Mouse (Mus musculus) hindbrain, embryonic 11.5 days (tissue): ENCODE results near the gene Tmem269. TPM values are rescaled to one million over a fixed set of nuclear protein-coding genes. Genes with fewer than 3 reads are reported as not detected.
A peak's percentile ranks its signal among the peaks of the same experiment; 100 is the strongest.

Experiments used
- ATAC-seq: fragments of 200-750 bp; cut with Nextera tagmentation; 2 replicates; pipeline ENCODE4 v1.8.0; 2017; ENCODE audit warnings: mild to moderate bottlenecking, moderate TSS enrichment, moderate library complexity; ENCODE audit not compliant: low FRiP score
- DNase-seq: peaks from one replicate; pipeline ENCODE4 v3.0.0-alpha.2; 2015; ENCODE audit warnings: low spot score
- H3K27ac ChIP-seq: fragments of 300-500 bp; sonication (generic); 2 replicates; pipeline ENCODE4 v1.5.1; 2014; ENCODE audit warnings: mild to moderate bottlenecking, low read depth, low read length
- H3K27me3 ChIP-seq: fragments of 300-500 bp; sonication (generic); 2 replicates; pipeline ENCODE4 v1.6.1; 2014; ENCODE audit warnings: mild to moderate bottlenecking, low read length, moderate library complexity, mixed read lengths; ENCODE audit not compliant: control insufficient read depth, insufficient read depth
- H3K36me3 ChIP-seq: fragments of 300-500 bp; sonication (generic); 2 replicates; pipeline ENCODE4 v1.6.1; 2014; ENCODE audit warnings: mild to moderate bottlenecking, low read length, moderate library complexity, mixed read lengths; ENCODE audit not compliant: control insufficient read depth, insufficient read depth
- H3K4me1 ChIP-seq: fragments of 300-500 bp; sonication (generic); replicated peaks from 2 replicates; pipeline ENCODE4 v1.6.1; 2014; ENCODE audit warnings: low read length, mixed read lengths; ENCODE audit not compliant: control insufficient read depth, insufficient read depth
- H3K4me2 ChIP-seq: fragments of 300-500 bp; sonication (generic); replicated peaks from 2 replicates; pipeline ENCODE4 v1.6.1; 2014; ENCODE audit warnings: mild to moderate bottlenecking, low read depth, low read length
- H3K4me3 ChIP-seq: fragments of 300-500 bp; sonication (generic); 2 replicates; pipeline ENCODE4 v1.5.1; 2014; ENCODE audit warnings: low read depth, low read length
- H3K9ac ChIP-seq: fragments of 300-500 bp; sonication (generic); 2 replicates; pipeline ENCODE4 v1.6.1; 2014; ENCODE audit warnings: low read depth, low read length
- H3K9me3 ChIP-seq: fragments of 300-500 bp; sonication (generic); 2 replicates; pipeline ENCODE4 v1.6.1; 2016; ENCODE audit warnings: low read length; ENCODE audit not compliant: control insufficient read depth
- WGBS: fragments of 180-500 bp; shearing (Covaris S2); extraction: QIAGEN DNeasy Blood & Tissue Kit; methylation state at CpG from one replicate; pipeline ENCODE4 v1.1.7; 2014; 5-methylcytosine and 5-hydroxymethylcytosine counted together
- polyA plus RNA-seq: library from polyadenylated mRNA; unstranded; fragments of >200 nt; fragmentation: Nextera tagmentation; extraction: Ambion mirVana; gene quantifications from 2 replicates; pipeline ENCODE4 v1.2.1, GENCODE M21; 2014

Gene Tmem269
- polyA plus RNA-seq: not detected in 2 replicates

DNA sequence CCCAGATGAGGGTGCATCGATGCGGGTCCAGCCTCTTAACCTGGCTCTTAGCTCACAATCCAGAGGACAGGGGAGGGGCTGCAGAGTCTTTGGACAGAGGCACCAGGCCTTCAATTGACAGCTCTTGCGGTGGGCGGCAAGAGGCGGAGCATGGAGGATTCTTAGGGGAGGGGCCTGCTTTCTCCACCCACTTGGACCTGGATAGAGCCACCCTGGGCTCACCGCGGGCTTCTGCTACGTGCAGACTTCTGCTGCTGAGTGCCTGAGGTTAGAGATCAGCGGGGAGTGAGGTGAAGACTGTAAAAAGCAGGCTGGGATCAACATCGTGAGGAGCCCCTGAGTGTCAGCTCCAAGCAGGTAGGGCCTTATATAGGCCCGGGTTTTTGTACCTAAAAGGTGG, at the start of gene Tmem269:
Gene Tmem269 (minus strand): TSS at position 49 of the 400 bp plus-strand sequence.
- Histone ChIP-seq H3K4me2 (peak within 1 kb of the TSS; percentile 6; the same call in 1 of the 2 replicates), H3K9ac (no peak within 1 kb of the TSS), H3K9me3 (no peaks in the 10 kb centered on the region), H3K4me1 (no peaks in the 10 kb centered on the region), H3K27me3 (no peaks in the 10 kb centered on the region), H3K36me3 (no peaks in the 10 kb centered on the region), H3K4me3 (no peak within 1 kb of the TSS), H3K27ac (no peak within 1 kb of the TSS)
- WGBS: 12% methylated on average over 11 of the region's 11 CpGs
- ATAC-seq (peak; percentile 40; the same call in 1 of the 2 replicates), DNase-seq (no peak)

DNA sequence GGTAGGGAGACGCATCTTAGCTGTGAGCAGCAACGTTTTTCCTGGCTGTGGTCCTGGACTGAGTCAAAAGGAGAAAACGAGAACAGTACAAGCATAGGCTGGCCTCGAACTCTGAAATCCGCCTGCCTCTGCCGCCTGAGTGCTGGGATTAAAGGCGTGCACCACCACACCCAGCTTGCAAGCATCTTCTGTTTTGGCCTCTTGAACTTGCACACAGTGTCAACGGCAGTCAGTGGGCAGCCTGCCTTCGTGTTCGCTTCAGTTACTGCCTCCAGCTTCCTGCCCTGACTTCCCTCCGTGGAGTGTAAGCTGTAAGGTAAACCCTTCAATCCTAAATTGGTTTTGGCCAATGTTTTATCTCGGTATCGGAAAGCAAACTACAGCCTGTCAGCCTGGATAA, 48.6 kb upstream of the Tmem269 start:
- ATAC-seq (no peak), DNase-seq (no peak)
- no peak overlapping the region for H3K4me2 ChIP-seq
- WGBS: 79% methylated on average over 13 of the region's 13 CpGs
- H3K9me3 ChIP-seq: no peaks in the 10 kb centered on the region
- no peak overlapping the region for H3K9ac ChIP-seq
- no peaks in the 10 kb centered on the region for H3K27me3 ChIP-seq
- H3K27ac ChIP-seq: no peak overlapping the region
- no peak overlapping the region for H3K4me3 ChIP-seq
- no peaks in the 10 kb centered on the region for H3K4me1 ChIP-seq
- no peaks in the 10 kb centered on the region for H3K36me3 ChIP-seq

DNA sequence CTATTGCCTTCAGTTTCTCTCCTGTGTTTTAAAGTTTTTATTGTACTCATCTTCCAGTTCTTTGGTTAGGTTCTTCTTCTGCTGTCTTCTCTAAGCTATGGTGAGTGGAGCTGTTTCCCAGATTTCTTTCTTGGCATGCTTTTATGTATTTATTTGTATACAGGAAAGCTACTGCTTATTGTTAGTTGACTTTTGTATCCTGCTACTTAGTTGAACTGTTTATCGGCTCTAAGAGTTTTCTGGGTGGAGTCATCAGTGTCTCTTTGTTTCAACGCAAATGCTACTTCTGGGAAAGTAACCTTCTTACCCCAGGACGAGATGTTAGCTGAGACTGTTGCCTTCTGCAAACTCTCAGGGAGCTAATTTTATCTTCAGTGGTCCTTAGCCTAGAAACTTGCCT, 45.4 kb upstream of the Tmem269 start:
- no peak overlapping the region for H3K4me2 ChIP-seq
- H3K4me3 ChIP-seq: no peak overlapping the region
- ATAC-seq (no peak), DNase-seq (no peak)
- H3K9ac ChIP-seq: no peak overlapping the region
- 84% methylated on average over 3 of the region's 3 CpGs for WGBS
- H3K27ac ChIP-seq: no peak overlapping the region
- H3K27me3 ChIP-seq: no peaks in the 10 kb centered on the region
- no peaks in the 10 kb centered on the region for H3K9me3 ChIP-seq
- H3K4me1 ChIP-seq: no peaks in the 10 kb centered on the region
- no peaks in the 10 kb centered on the region for H3K36me3 ChIP-seq

DNA sequence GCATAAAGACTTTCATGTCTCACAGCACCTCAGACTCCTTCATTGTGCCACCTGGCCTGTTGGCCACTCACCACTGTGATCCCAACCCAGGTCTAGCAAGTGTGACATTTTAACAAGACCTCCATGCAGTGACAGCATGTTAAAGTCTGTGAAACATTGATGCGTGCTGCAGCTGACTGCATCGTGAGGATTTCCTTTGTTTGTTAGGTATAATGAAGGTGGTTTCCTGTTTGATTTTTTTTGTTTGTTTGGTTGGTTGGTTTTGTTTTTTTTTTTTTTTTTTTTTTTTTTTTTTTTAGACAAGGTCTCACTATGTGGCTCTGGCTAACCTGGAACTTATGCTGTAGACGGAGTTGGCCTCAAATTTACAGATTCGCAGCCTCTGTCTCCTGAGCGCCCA, 44.5 kb upstream of the Tmem269 start:
- no peak for ATAC-seq
- H3K4me3 ChIP-seq: no peak overlapping the region
- no peak overlapping the region for H3K9ac ChIP-seq
- H3K36me3 ChIP-seq: no peaks in the 10 kb centered on the region
- H3K4me2 ChIP-seq: no peak overlapping the region
- H3K4me1 ChIP-seq: no peaks in the 10 kb centered on the region
- no peaks in the 10 kb centered on the region for H3K9me3 ChIP-seq
- 93% methylated on average over 5 of the region's 5 CpGs for WGBS
- DNase-seq: no peak
- no peaks in the 10 kb centered on the region for H3K27me3 ChIP-seq
- H3K27ac ChIP-seq: no peak overlapping the region

DNA sequence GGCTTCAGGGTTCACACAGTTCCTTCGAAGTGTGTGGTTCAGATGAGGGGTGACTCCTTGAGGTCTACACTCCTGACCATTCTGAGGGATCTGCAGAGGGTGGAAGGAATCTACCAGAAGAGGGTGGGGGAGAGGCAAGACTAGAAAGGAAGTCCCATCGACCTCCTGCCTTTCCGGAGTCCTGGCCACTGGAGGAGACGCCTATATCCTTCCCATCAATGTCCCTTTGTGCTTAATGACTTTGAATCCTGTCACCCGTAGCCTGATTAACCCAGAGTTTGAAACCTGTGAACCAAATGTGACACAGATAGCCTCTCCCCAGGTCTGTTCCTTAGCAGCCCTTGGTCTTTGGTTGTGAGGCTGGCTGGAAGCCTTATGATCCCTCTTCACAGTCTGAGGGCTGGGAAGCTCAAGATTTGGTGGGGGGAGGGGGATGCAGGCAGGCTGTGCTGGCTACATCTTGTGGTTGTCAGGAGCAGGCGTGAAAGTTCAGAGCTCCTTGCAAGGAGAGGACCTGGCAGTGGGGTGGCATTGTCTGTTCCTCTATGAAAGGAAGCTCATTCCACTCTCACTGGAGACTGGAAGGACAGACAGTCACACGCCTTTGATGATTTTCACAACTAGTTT, 43.2 kb upstream of the Tmem269 start:
- no peak for DNase-seq
- Histone ChIP-seq H3K4me2 (no peak overlapping the region), H3K27me3 (no peaks in the 10 kb centered on the region), H3K36me3 (no peaks in the 10 kb centered on the region), H3K4me3 (no peak overlapping the region), H3K9me3 (no peaks in the 10 kb centered on the region), H3K4me1 (no peaks in the 10 kb centered on the region), H3K27ac (no peak overlapping the region), H3K9ac (no peak overlapping the region)
- WGBS: 67% methylated on average over 7 of the region's 7 CpGs
- no peak for ATAC-seq

DNA sequence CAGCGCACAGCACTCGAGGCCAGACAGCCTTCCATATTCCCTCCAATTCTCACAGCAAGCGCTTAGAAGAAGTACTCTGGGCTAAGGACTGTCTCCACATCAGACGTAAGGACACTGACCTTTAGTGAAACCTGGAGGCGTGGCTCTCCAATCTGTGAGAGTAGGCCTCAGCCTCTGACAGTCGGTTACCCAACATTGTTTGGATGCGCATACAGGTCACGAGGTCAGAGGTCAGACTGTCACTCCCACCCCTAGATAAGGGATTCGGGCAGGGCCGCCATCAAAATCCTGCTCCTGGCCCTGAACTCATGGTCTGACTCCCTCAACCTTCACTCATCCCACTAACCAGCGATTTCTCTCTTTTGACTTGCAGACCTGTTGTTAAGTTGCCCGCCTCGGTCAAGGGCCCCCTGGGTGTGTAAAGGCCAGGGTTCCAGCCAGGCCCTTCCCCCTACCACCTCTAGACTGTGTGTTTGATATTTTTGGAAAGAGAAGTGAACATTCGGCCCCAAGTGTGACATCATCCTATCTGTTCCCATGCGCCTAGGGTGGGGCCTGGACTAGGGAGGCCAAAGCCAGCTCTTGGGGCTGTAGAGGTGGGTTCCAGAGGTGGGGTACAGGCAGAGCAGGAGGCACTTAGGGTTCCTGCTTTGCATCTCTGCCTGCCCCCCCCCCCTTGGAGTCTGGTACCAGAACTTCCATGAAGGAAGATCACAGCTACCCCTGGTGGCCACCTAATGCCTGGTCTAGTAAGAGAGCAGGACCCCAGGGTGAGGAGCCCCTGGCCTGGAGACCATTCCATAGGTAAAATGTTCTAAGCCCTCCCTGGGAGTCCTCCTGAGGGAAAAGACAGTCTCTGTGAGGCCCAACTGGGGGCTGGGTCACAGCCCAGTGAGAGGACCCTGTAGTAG, 41.6 kb upstream of the Tmem269 start:
- DNase-seq: no peak
- H3K27ac ChIP-seq: no peak overlapping the region
- no peaks in the 10 kb centered on the region for H3K4me1 ChIP-seq
- H3K27me3 ChIP-seq: no peaks in the 10 kb centered on the region
- no peaks in the 10 kb centered on the region for H3K36me3 ChIP-seq
- H3K4me3 ChIP-seq: no peak overlapping the region
- no peak overlapping the region for H3K9ac ChIP-seq
- WGBS: 73% methylated on average over 15 of the region's 15 CpGs
- H3K4me2 ChIP-seq: no peak overlapping the region
- H3K9me3 ChIP-seq: no peaks in the 10 kb centered on the region
- ATAC-seq: 0 out of 2 replicates have a peak, but pooled peaks have one; percentile 27

DNA sequence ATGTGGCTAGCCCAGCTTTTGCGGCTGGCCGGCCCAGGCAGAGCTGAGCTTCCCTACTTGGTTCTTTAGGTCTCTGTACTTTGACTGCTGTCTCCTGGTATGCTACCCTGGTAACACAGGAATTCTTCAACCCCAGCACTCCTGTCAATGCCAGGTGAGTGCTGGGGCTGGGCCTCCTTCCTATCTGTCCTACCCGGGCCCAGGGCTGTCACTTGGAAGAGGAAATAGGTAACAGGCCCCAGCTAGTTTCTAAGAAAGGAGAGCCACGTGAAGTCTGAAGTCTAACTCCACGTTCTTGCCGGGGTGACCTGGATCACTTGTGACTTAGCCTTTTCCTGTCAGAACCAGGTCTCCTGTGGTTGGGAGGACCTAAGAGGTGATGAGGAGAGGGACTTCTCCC, 39.1 kb upstream of the Tmem269 start:
- Histone ChIP-seq H3K9ac (no peak overlapping the region), H3K9me3 (no peaks in the 10 kb centered on the region), H3K4me1 (peaks cover 6% of the 10 kb centered on the region; the same call in 1 of the 2 replicates), H3K4me2 (no peak overlapping the region), H3K27ac (no peak overlapping the region), H3K27me3 (no peaks in the 10 kb centered on the region), H3K36me3 (no peaks in the 10 kb centered on the region), H3K4me3 (no peak overlapping the region)
- ATAC-seq: no peak
- no peak for DNase-seq
- 71% methylated on average over 6 of the region's 6 CpGs for WGBS

DNA sequence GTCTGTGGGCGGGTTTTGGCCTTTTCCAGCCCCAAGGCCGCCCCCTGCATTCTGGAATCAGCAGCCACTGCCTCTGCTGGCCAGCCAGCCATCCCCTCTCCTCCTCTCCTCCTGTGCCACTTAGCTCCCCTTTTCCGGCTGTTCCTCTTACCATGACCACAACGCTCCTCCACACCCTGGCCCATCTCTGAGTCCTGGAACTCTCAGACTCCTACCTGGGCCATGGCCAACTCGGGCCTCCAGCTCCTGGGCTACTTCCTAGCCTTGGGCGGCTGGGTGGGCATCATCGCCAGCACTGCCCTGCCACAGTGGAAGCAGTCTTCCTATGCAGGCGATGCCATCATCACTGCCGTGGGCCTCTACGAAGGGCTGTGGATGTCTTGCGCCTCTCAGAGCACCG, 37.3 kb upstream of the Tmem269 start, which contains the start of gene Cldn19:
Gene Cldn19 (plus strand): TSS at position 64 of the 400 bp plus-strand sequence.
- ATAC-seq (no peak), DNase-seq (no peak)
- no peaks in the 10 kb centered on the region for H3K36me3 ChIP-seq
- H3K9ac ChIP-seq: no peak within 1 kb of the TSS
- no peak within 1 kb of the TSS for H3K4me3 ChIP-seq
- H3K9me3 ChIP-seq: no peaks in the 10 kb centered on the region
- H3K4me1 ChIP-seq: peaks cover 6% of the 10 kb centered on the region; the same call in 1 of the 2 replicates
- H3K27ac ChIP-seq: no peak within 1 kb of the TSS
- 77% methylated on average over 12 of the region's 12 CpGs for WGBS
- no peaks in the 10 kb centered on the region for H3K27me3 ChIP-seq
- no peak within 1 kb of the TSS for H3K4me2 ChIP-seq
